Mouse (Mus musculus): Measurements from ENCODE around the gene Cyp1a1. TPM values are rescaled to one million over a fixed set of nuclear protein-coding genes. Genes with fewer than 3 reads are reported as not detected.

Cyp1a1 gene
- total and polyA plus RNA-seq, 3 experiments: not detected

- ATAC-seq (ENCODE audit: extremely low read depth, insufficient number of reproducible peaks, low FRiP score, poor library complexity, severe bottlenecking): no peak
- H3K4me1 ChIP-seq (ENCODE audit: insufficient read depth, low read depth, low read length): peaks cover 46% of the 10 kb centered on the region
These were observed 32.8 kb upstream of the Cyp1a1 start for GRCm38 (mm10) chr9:57654966-57655365.

GRCm38 (mm10) chr9:57655749-57656148 lies 32.0 kb upstream of the Cyp1a1 start:
- DNase-seq (ENCODE audit: low spot score): peak; percentile 84
- H3K4me3 ChIP-seq (ENCODE audit: low read depth, low read length): peak overlapping the region; percentile 50; the same call in 1 of the 2 replicates
- no peak for TF ChIP-seq GATA1 (IDR thresholded peaks at IDR 0.05; ENCODE audit: borderline replicate concordance, low read length)
- TF ChIP-seq CTCF (IDR thresholded peaks at IDR 0.05; ENCODE audit: low read depth, low read length): peak; percentile 61
- peaks cover 46% of the 10 kb centered on the region for H3K4me1 ChIP-seq (ENCODE audit: insufficient read depth, low read depth, low read length)
- H3K9me3 ChIP-seq (replicated peaks): no peaks in the 10 kb centered on the region
- H3K36me3 ChIP-seq (replicated peaks): no peaks in the 10 kb centered on the region
- H3K27me3 ChIP-seq (ENCODE audit: insufficient read depth, low read length): peaks cover 17% of the 10 kb centered on the region
- ATAC-seq (ENCODE audit: extremely low read depth, insufficient number of reproducible peaks, low FRiP score, poor library complexity, severe bottlenecking): peak; percentile 66

More at GRCm38 (mm10) chr9:57654966-57655365, 32.8 kb upstream of the Cyp1a1 start:
- no peak for DNase-seq (ENCODE audit: low spot score)
- Histone ChIP-seq H3K4me3 (ENCODE audit: low read depth, low read length) (no peak overlapping the region), H3K27me3 (ENCODE audit: insufficient read depth, low read length) (peaks cover 17% of the 10 kb centered on the region), H3K9me3 (replicated peaks) (no peaks in the 10 kb centered on the region), H3K36me3 (replicated peaks) (no peaks in the 10 kb centered on the region)
- TF ChIP-seq POLR2AphosphoS5 (IDR thresholded peaks at IDR 0.05; ENCODE audit: insufficient replicate concordance, low read depth, low read length) (no peak), GATA1 (IDR thresholded peaks at IDR 0.05; ENCODE audit: borderline replicate concordance, low read length) (no peak), CTCF (IDR thresholded peaks at IDR 0.05; ENCODE audit: low read depth, low read length) (no peak), GATA2 (IDR thresholded peaks at IDR 0.05; ENCODE audit: borderline replicate concordance, low read depth, low read length) (no peak), TAL1 (conservative IDR thresholded peaks at IDR 0.05; ENCODE audit: low read depth, low read length) (no peak)

GRCm38 (mm10) chr9:57656631-57657350 lies 30.9 kb upstream of the Cyp1a1 start:
- TF ChIP-seq TAL1 (conservative IDR thresholded peaks at IDR 0.05; ENCODE audit: low read depth, low read length): no peak
- H3K27me3 ChIP-seq (ENCODE audit: insufficient read depth, low read length): peaks cover 21% of the 10 kb centered on the region
- H3K4me3 ChIP-seq (ENCODE audit: low read depth, low read length): no peak overlapping the region
- DNase-seq (ENCODE audit: low spot score) (no peak), ATAC-seq (ENCODE audit: extremely low read depth, insufficient number of reproducible peaks, low FRiP score, poor library complexity, severe bottlenecking) (no peak)
- no peaks in the 10 kb centered on the region for H3K36me3 ChIP-seq (replicated peaks)
- H3K9me3 ChIP-seq (replicated peaks): no peaks in the 10 kb centered on the region
- H3K4me1 ChIP-seq (ENCODE audit: insufficient read depth, low read depth, low read length): peaks cover 38% of the 10 kb centered on the region

GRCm38 (mm10) chr9:57657843-57658242 lies 29.9 kb upstream of the Cyp1a1 start:
- H3K36me3 ChIP-seq (replicated peaks): no peaks in the 10 kb centered on the region
- DNase-seq (ENCODE audit: low spot score) (no peak), ATAC-seq (ENCODE audit: extremely low read depth, insufficient number of reproducible peaks, low FRiP score, poor library complexity, severe bottlenecking) (no peak)
- H3K9me3 ChIP-seq (replicated peaks): no peaks in the 10 kb centered on the region
- no peak overlapping the region for H3K4me3 ChIP-seq (ENCODE audit: low read depth, low read length)
- H3K27me3 ChIP-seq (ENCODE audit: insufficient read depth, low read length): peaks cover 21% of the 10 kb centered on the region
- TF ChIP-seq CTCF (IDR thresholded peaks at IDR 0.05; ENCODE audit: low read depth, low read length) (no peak), GATA1 (IDR thresholded peaks at IDR 0.05; ENCODE audit: borderline replicate concordance, low read length) (no peak), POLR2AphosphoS5 (IDR thresholded peaks at IDR 0.05; ENCODE audit: insufficient replicate concordance, low read depth, low read length) (no peak), GATA2 (IDR thresholded peaks at IDR 0.05; ENCODE audit: borderline replicate concordance, low read depth, low read length) (no peak), TAL1 (conservative IDR thresholded peaks at IDR 0.05; ENCODE audit: low read depth, low read length) (no peak)
- peaks cover 32% of the 10 kb centered on the region for H3K4me1 ChIP-seq (ENCODE audit: insufficient read depth, low read depth, low read length)

GRCm38 (mm10) chr9:57658970-57659369 lies 28.8 kb upstream of the Cyp1a1 start:
- H3K4me1 ChIP-seq (ENCODE audit: insufficient read depth, low read depth, low read length): peaks cover 23% of the 10 kb centered on the region
- H3K9me3 ChIP-seq (replicated peaks): no peaks in the 10 kb centered on the region
- ATAC-seq (ENCODE audit: extremely low read depth, insufficient number of reproducible peaks, low FRiP score, poor library complexity, severe bottlenecking) (no peak), DNase-seq (ENCODE audit: low spot score) (no peak)
- H3K4me3 ChIP-seq (ENCODE audit: low read depth, low read length): no peak overlapping the region
- H3K36me3 ChIP-seq (replicated peaks): no peaks in the 10 kb centered on the region
- TF ChIP-seq GATA2 (IDR thresholded peaks at IDR 0.05; ENCODE audit: borderline replicate concordance, low read depth, low read length): no peak
- TF ChIP-seq POLR2AphosphoS5 (IDR thresholded peaks at IDR 0.05; ENCODE audit: insufficient replicate concordance, low read depth, low read length): no peak
- TF ChIP-seq GATA1 (IDR thresholded peaks at IDR 0.05; ENCODE audit: borderline replicate concordance, low read length): no peak
- TF ChIP-seq TAL1 (conservative IDR thresholded peaks at IDR 0.05; ENCODE audit: low read depth, low read length): no peak
- TF ChIP-seq CTCF (IDR thresholded peaks at IDR 0.05; ENCODE audit: low read depth, low read length): no peak
- peaks cover 13% of the 10 kb centered on the region for H3K27me3 ChIP-seq (ENCODE audit: insufficient read depth, low read length)

GRCm38 (mm10) chr9:57659774-57660173 lies 28.0 kb upstream of the Cyp1a1 start:
- H3K4me1 ChIP-seq (ENCODE audit: insufficient read depth, low read depth, low read length): peaks cover 22% of the 10 kb centered on the region
- no peak for TF ChIP-seq GATA1 (IDR thresholded peaks at IDR 0.05; ENCODE audit: borderline replicate concordance, low read length)
- peak; percentile 50; the same call in 1 of the 2 replicates for TF ChIP-seq CTCF (IDR thresholded peaks at IDR 0.05; ENCODE audit: low read depth, low read length)
- no peak for TF ChIP-seq TAL1 (conservative IDR thresholded peaks at IDR 0.05; ENCODE audit: low read depth, low read length)
- no peak for TF ChIP-seq GATA2 (IDR thresholded peaks at IDR 0.05; ENCODE audit: borderline replicate concordance, low read depth, low read length)
- H3K36me3 ChIP-seq (replicated peaks): no peaks in the 10 kb centered on the region
- ATAC-seq (ENCODE audit: extremely low read depth, insufficient number of reproducible peaks, low FRiP score, poor library complexity, severe bottlenecking) (no peak), DNase-seq (ENCODE audit: low spot score) (peak; percentile 47)
- H3K27me3 ChIP-seq (ENCODE audit: insufficient read depth, low read length): peaks cover 13% of the 10 kb centered on the region
- no peak overlapping the region for H3K4me3 ChIP-seq (ENCODE audit: low read depth, low read length)
- H3K9me3 ChIP-seq (replicated peaks): no peaks in the 10 kb centered on the region
